19 mouse cellular contexts compared by ENCODE assay signal in genomic region chr11:85681580-85682419, GRCm38 (mm10).
A peak's percentile ranks its signal among the peaks of the same experiment; 100 is the strongest.
DNase-seq lines count a peak whose midpoint lies in the region; TF ChIP-seq lines count a peak whose summit lies in the region.
"Had no signal": no experiment of that assay in that cellular context is flagged by ENCODE, and none has a peak within 500 bp of the region (broad histone marks: within the 10 kb centered on the region; RNA-seq: fewer than 3 reads in every experiment).

No protein-coding gene starts in this region.

- intact Hi-C loops in gastrocnemius, adult 2 months (cut with DNase I): no loop called here

- H3K4me1 ChIP-seq in kidney, adult 2 months (ENCODE audit: control insufficient read depth, insufficient read depth, low read length): no peaks in the 10 kb centered on the region
- H3K4me1 ChIP-seq: hindbrain, embryonic 15.5 days; liver, embryonic 12.5 days had no signal

- TF ChIP-seq POLR2A in kidney, adult 2 months (IDR thresholded peaks at IDR 0.05; ENCODE audit: low read depth, low read length): no peak

- 87% methylated on average over 11 of the region's 11 CpGs for WGBS in kidney, adult 2 months

- DNase-seq in gastrocnemius, adult 2 months: no peak
- DNase-seq in gastrocnemius, postnatal 4 days (ENCODE audit: low spot score in 2 of 2): no peak
- DNase-seq in right cerebral cortex, adult 2 months (ENCODE audit: low spot score in 2 of 2): peak; percentile 15 to 20
- no peak for DNase-seq in right cerebral cortex, postnatal 25 days
- DNase-seq in cerebellum, adult 8-10 months: peak; percentile 3
- peak; percentile 27 for DNase-seq in telencephalon, adult 2 months (ENCODE audit: low read depth, low spot score)
- DNase-seq in kidney, adult 2 months: no peak
- DNase-seq in lung, adult 18-20 months: no peak
- DNase-seq: forebrain, postnatal 0 days; gastrocnemius, postnatal 25 days; kidney, postnatal 14 days had no signal

- 0 out of 2 replicates have a peak overlapping the region, but pooled peaks have one; percentile 2 for H3K27ac ChIP-seq in gastrocnemius, adult 2 months
- H3K27ac ChIP-seq in kidney, adult 2 months (ENCODE audit: insufficient read depth, low read depth, low read length): no peak overlapping the region
- H3K27ac ChIP-seq: embryonic facial prominence, embryonic 13.5 days; heart, embryonic 10.5 days; hindbrain, embryonic 15.5 days; left cerebral cortex, adult 2 months; limb, embryonic 10.5 days; liver, embryonic 12.5 days; neural tube, embryonic 13.5 days; stomach, embryonic 15.5 days had no signal

- H3K36me3 ChIP-seq in kidney, adult 2 months (ENCODE audit: control insufficient read depth, insufficient read depth, low read length): no peaks in the 10 kb centered on the region
- H3K36me3 ChIP-seq: embryonic facial prominence, embryonic 13.5 days; heart, embryonic 10.5 days; hindbrain, embryonic 15.5 days; limb, embryonic 10.5 days; liver, embryonic 12.5 days; neural tube, embryonic 13.5 days; stomach, embryonic 15.5 days had no signal

- H3K4me3 ChIP-seq in gastrocnemius, adult 2 months: no peak overlapping the region
- no peak overlapping the region for H3K4me3 ChIP-seq in kidney, adult 2 months (ENCODE audit: insufficient read depth, low read depth, low read length)
- H3K4me3 ChIP-seq: embryonic facial prominence, embryonic 13.5 days; heart, embryonic 10.5 days; hindbrain, embryonic 15.5 days; left cerebral cortex, adult 2 months; limb, embryonic 10.5 days; liver, embryonic 12.5 days; neural tube, embryonic 13.5 days; stomach, embryonic 15.5 days had no signal

- TF ChIP-seq CTCF in gastrocnemius, adult 2 months (IDR thresholded peaks at IDR 0.05): no peak
- TF ChIP-seq CTCF in kidney, adult 2 months (conservative IDR thresholded peaks at IDR 0.05; ENCODE audit: insufficient read depth, insufficient read length, low read depth, low read length): no peak

- no peaks in the 10 kb centered on the region for H3K27me3 ChIP-seq in kidney, adult 2 months (replicated peaks; ENCODE audit: control insufficient read depth, insufficient read depth, low read length)
- H3K27me3 ChIP-seq: hindbrain, embryonic 15.5 days; neural tube, embryonic 13.5 days; stomach, embryonic 15.5 days had no signal

Comparison
In these comparisons a context has a peak if more than half of its experiments do, and no peak if none do; other contexts are left out.
1. DNase-seq: peak in right cerebral cortex, adult 2 months (2 of 2), cerebellum, adult 8-10 months (single experiment) and telencephalon, adult 2 months (single experiment); none in gastrocnemius, adult 2 months (single experiment), gastrocnemius, postnatal 4 days (0 of 2), right cerebral cortex, postnatal 25 days (single experiment), kidney, adult 2 months (single experiment) and lung, adult 18-20 months (0 of 2).